Mouse (Mus musculus) G1E (cell line): ENCODE results near the gene Emc6. TPM values are rescaled to one million over a fixed set of nuclear protein-coding genes. Genes with fewer than 3 reads are reported as not detected.
A peak's percentile ranks its signal among the peaks of the same experiment; 100 is the strongest.

ENCODE experiments used
- ATAC-seq: 2 replicates; pipeline ENCODE4 v1.8.0; 2016; ENCODE audit warnings: mild to moderate bottlenecking; ENCODE audit not compliant: insufficient number of reproducible peaks, poor library complexity, low FRiP score, severe bottlenecking; ENCODE audit errors: extremely low read depth
- DNase-seq: peaks from one replicate; pipeline ENCODE4 v3.0.0; 2012; ENCODE audit warnings: low spot score
- H3K27me3 ChIP-seq: 2 replicates; pipeline ENCODE4 v1.6.1; 2012; ENCODE audit warnings: mild to moderate bottlenecking, low read length, inconsistent platforms; ENCODE audit not compliant: insufficient read depth
- H3K36me3 ChIP-seq: replicated peaks from 2 replicates; pipeline ENCODE3; 2012; ENCODE audit warnings: mild to moderate bottlenecking, inconsistent platforms
- H3K4me1 ChIP-seq: 2 replicates; pipeline ENCODE4 v1.6.1; 2012; ENCODE audit warnings: low read depth, low read length, inconsistent platforms, mixed read lengths; ENCODE audit not compliant: insufficient read depth
- H3K4me3 ChIP-seq: 2 replicates; pipeline ENCODE4 v1.5.1; 2012; ENCODE audit warnings: low read depth, mild to moderate bottlenecking, inconsistent platforms, low read length, moderate library complexity, mixed read lengths
- H3K9me3 ChIP-seq: replicated peaks from 2 replicates; pipeline ENCODE4 v1.6.1; 2012; ENCODE audit warnings: inconsistent platforms
- CTCF ChIP-seq: IDR thresholded peaks from 2 replicates; pipeline ENCODE4 v1.5.1; 2012; ENCODE audit warnings: low read depth, low read length, inconsistent platforms, mixed read lengths
- GATA1 ChIP-seq: IDR thresholded peaks from 2 replicates; pipeline ENCODE4 v1.6.1; 2012; ENCODE audit warnings: borderline replicate concordance, low read length, inconsistent platforms, mixed read lengths
- GATA2 ChIP-seq: IDR thresholded peaks from 2 replicates; pipeline ENCODE4 v1.6.1; 2012; ENCODE audit warnings: low read depth, low read length, inconsistent platforms, borderline replicate concordance
- POLR2AphosphoS5 ChIP-seq: IDR thresholded peaks from 2 replicates; pipeline ENCODE4 v1.6.1; 2012; ENCODE audit warnings: low read depth, low read length, inconsistent platforms; ENCODE audit not compliant: insufficient replicate concordance
- TAL1 ChIP-seq: conservative IDR thresholded peaks from 2 replicates; pipeline ENCODE4 v1.6.1; 2012; ENCODE audit warnings: low read depth, low read length, inconsistent platforms, mixed read lengths
- polyA plus RNA-seq: library from polyadenylated mRNA; stranded (reverse); fragments of >175 nt; gene quantifications from 2 replicates; pipeline ENCODE4 v1.2.3, GENCODE M21; 2012
- total RNA-seq, 2 experiments: library from RNA; stranded (forward) in 1 of 2; stranded (reverse) in 1 of 2; fragments of 200-1000 nt in 1 of 2; fragments of >200 nt in 1 of 2; fragmentation: Nextera tagmentation in 1 of 2; gene quantifications; 2 replicates each; pipeline ENCODE4 v1.2.3; 2014 to 2017

The Emc6 gene
- total and polyA plus RNA-seq, 3 experiments: 43.7 to 178 (median 54.7) TPM

DNA sequence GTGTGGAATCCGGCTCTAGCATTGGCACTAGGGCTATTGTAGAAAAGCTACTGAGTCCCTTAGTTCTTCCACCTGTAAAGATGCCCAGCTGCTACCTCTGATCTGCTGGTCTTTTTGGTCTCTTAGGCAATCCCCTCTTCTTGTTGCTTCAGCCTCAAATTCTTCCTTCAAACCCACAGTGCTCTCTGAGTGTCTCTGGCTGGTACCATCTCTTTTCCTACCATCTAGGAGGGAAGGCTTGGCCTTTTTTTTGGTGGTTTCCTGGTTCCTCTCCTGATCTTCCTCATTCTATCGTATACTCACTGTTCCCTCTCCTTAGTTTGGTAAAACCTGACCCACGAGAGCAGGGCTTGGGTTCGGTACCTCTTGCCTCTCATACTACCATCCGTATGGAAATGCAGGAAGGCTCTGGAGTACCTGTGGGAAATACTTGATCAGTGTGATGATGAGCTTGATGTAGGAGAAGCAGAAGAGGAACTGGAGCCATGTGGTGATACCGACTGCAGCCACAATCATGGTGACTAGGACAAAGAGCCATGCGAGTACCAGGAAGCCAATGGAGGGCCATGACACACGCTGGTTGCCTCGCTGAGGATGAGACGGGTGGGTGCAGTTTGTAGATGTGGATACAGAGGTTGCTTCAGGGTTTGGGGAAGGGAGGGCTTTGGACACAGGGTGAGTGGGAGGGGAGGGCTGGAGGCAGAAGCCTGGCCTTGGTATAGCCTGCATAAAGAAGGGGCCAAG lies 9.2 kb upstream of the Emc6 start:
- ATAC-seq (no peak), DNase-seq (no peak)
- Histone ChIP-seq H3K36me3 (peaks cover 77% of the 10 kb centered on the region), H3K27me3 (no peaks in the 10 kb centered on the region), H3K4me3 (no peak overlapping the region), H3K9me3 (no peaks in the 10 kb centered on the region), H3K4me1 (no peaks in the 10 kb centered on the region)
- TF ChIP-seq TAL1 (no peak), CTCF (no peak), GATA2 (no peak), GATA1 (no peak), POLR2AphosphoS5 (no peak)

DNA sequence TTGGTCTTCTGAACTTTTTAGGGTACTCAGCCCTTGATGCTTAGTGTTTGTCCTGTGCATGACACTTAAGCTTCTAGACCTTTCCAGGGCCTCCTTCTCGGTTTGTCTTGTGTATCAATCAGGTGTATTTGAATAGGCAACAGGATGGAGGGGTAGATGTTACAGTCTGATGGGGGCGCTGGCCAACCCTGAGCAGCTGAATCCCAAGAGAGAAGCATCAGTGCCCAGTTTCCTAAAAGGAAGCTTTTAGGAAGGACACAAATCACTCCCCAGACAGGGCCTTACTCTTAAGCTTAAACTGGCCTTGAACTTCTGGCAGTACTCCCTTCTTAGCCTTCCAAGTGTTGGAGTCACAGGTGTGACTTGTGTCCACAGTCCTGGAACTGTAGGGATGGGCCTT lies 1.1 kb upstream of the Emc6 start:
- TF ChIP-seq CTCF (no peak), TAL1 (no peak), GATA2 (no peak), POLR2AphosphoS5 (no peak), GATA1 (no peak)
- H3K36me3 ChIP-seq: peaks cover 38% of the 10 kb centered on the region
- no peak for DNase-seq

DNA sequence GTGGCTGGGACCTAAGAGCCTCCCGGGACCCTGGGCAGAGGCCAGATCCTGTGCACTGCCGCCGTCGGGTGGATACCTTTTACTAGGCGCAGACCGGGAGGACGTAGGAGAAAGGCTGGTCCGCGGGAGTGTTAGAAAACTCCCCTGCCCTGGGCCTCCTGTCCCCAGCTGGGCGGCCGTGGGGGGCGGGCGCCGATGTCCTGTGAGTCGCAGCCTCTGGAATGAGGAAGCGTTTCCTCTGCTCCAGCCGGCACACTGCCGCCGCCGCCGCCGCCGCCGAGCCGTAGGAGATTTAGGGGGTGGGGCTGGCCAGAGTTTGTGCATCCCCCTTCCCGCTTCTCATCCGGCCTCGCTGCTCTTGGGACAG lies 655 bp upstream of the Emc6 start:
- TF ChIP-seq GATA1 (no peak), POLR2AphosphoS5 (no peak), CTCF (no peak), TAL1 (no peak), GATA2 (no peak)
- 0 out of 2 replicates have a peak, but pooled peaks have one; percentile 19 for ATAC-seq
- DNase-seq: peak; percentile 83
- H3K9me3 ChIP-seq: no peaks in the 10 kb centered on the region
- H3K36me3 ChIP-seq: peaks cover 42% of the 10 kb centered on the region
- H3K4me1 ChIP-seq: peaks cover 42% of the 10 kb centered on the region
- peak overlapping the region; percentile 98 for H3K4me3 ChIP-seq
- H3K27me3 ChIP-seq: 0 out of 2 replicates have a peak, but pooled peaks cover 2% of the 10 kb centered on the region

More for the DNA sequence above, 1.1 kb upstream of the Emc6 start:
- H3K4me1 ChIP-seq: peaks cover 38% of the 10 kb centered on the region
- H3K27me3 ChIP-seq: 0 out of 2 replicates have a peak, but pooled peaks cover 2% of the 10 kb centered on the region
- H3K4me3 ChIP-seq: peak overlapping the region; percentile 98
- ATAC-seq: no peak
- no peaks in the 10 kb centered on the region for H3K9me3 ChIP-seq

DNA sequence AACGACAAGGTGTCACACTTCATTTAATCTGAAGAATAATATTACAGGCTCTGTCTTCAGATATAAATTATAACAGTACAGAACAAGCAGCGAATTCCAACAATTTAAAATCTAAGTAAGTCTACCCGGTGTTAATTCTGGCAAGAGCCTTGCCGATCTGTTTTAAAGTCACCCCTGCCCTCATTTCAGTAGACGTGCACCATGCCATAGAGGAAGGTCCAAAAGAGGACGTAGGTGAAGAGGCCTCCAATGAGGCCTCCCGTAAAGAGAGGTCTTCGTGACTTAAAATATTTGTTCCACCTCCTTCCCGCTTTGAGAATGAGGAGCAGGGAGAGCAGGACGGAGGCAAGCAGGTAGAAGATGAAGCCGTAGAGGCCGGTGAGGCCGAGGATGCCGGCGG lies 651 bp downstream of the Emc6 start:
- Histone ChIP-seq H3K36me3 (peaks cover 50% of the 10 kb centered on the region), H3K27me3 (0 out of 2 replicates have a peak, but pooled peaks cover 2% of the 10 kb centered on the region), H3K4me3 (peak overlapping the region; percentile 98), H3K4me1 (peaks cover 55% of the 10 kb centered on the region), H3K9me3 (no peaks in the 10 kb centered on the region)
- TF ChIP-seq POLR2AphosphoS5 (no peak), GATA2 (no peak), TAL1 (no peak), GATA1 (no peak), CTCF (no peak)
- DNase-seq (peak; percentile 52), ATAC-seq (no peak)

DNA sequence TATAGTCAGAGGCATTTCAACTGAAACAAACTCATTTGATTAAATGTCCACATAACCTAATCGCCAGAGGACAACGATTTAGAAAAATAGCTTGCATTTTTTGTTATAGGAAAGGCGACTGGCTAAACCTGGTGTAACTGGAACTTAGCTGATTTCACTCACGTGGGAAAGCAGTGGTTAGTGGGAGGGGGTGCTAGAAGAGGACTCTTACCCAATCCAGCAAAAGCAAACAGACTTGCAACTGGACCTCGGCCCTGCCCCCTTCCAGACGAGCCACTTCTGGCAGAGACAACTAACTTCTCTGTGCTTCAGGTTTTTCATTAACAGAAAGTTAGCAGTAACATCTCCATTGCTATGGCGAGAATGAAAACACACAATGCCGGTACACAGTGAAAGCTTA lies 1.2 kb downstream of the Emc6 start:
- DNase-seq: peak; percentile 25
- H3K36me3 ChIP-seq: peaks cover 52% of the 10 kb centered on the region
- H3K4me1 ChIP-seq: peaks cover 60% of the 10 kb centered on the region
- ATAC-seq: no peak
- H3K4me3 ChIP-seq: peak overlapping the region; percentile 98
- TF ChIP-seq CTCF (no peak), POLR2AphosphoS5 (no peak), GATA1 (no peak), TAL1 (no peak), GATA2 (no peak)
- no peaks in the 10 kb centered on the region for H3K9me3 ChIP-seq
- H3K27me3 ChIP-seq: 0 out of 2 replicates have a peak, but pooled peaks cover 2% of the 10 kb centered on the region

DNA sequence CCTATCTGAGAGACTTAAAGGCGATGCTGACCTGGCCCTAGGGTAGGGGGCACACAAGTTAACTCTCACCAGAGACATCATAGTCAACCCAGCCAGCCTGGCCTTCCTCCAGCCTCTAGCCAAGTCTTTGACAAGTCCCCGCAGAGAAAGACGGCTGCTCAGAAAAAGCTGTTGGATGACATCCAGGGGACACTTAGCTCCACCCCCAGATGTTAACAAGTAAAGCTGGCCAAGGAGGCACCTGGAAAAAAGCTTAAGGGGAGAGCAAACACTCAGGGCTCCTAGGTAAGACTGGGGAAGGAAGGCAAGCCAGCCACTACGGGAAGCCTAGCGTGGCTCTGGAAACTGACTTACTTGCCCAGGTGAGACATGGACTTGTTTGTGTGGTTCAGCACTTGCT lies 4.7 kb downstream of the Emc6 start:
- H3K4me3 ChIP-seq: no peak overlapping the region
- TF ChIP-seq TAL1 (no peak), CTCF (no peak), GATA1 (no peak)
- peaks cover 83% of the 10 kb centered on the region for H3K36me3 ChIP-seq

More for the DNA sequence above, 4.7 kb downstream of the Emc6 start:
- no peak for DNase-seq
- ATAC-seq: no peak
- H3K4me1 ChIP-seq: peaks cover 45% of the 10 kb centered on the region
- H3K9me3 ChIP-seq: no peaks in the 10 kb centered on the region
- H3K27me3 ChIP-seq: no peaks in the 10 kb centered on the region
